Mouse (Mus musculus): ENCODE data around the gene Gm3839.

The Gm3839 gene

DNA sequence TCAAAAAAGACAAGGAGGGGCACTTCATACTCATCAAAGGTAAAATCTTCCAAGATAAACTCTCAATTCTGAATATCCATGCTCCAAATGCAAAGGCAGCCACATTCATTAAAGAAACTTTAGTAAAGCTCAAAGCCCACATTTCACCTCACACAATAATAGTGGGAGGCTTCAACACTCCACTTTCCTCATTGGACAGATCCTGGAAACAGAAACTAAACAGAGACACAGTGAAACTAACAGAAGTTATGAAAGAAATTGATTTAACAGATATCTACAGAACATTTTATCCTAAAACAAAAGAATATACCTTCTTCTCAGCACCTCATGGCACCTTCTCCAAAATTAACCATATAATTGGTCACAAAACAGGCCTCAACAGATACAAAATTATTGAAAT lies at the start of gene Gm3839:
Gene Gm3839 (minus strand): TSS at position 101 of the 400 bp plus-strand sequence.

DNA sequence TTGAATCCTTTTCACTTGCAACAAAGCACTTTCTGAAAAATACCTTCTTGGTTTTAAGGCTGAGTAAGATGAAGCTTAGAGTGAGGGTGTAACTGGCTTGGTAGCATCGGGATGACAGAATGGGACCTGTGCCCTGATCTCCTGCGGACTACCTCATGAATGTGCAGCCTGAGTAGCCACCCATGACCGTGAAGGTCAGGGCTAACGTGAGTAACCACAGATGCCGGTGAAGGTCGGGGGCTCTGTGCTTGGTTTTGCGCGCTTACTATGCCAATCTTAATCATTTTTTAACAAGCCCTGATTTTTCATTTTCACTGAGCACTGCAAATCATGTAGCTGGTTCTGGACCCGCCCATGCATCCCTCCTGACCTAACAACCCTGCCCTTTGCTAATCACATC lies 49.1 kb upstream of the Gm3839 start:
- 91% methylated on average over 9 of the region's 9 CpGs for WGBS

DNA sequence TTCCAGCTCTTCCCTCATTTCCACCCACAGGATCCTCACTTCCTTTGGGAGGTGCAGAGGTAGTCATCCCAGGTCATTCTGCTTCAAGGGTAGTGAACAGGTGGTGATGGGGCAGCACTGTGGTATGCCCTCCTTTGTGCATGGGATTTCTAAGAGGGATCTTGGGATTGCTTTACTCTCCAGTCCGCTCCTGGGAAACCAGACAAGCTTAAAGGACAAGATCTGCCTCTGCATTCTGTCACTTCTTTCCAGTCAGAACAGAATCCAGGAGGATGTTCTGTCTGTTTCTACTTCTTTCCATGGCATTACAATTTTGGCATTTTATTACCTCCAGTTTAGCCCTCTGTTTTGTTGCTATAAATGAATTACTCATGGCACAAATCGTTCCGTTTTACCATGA lies 21.3 kb upstream of the Gm3839 start:
- WGBS: 66% methylated on average over 3 of the region's 3 CpGs

DNA sequence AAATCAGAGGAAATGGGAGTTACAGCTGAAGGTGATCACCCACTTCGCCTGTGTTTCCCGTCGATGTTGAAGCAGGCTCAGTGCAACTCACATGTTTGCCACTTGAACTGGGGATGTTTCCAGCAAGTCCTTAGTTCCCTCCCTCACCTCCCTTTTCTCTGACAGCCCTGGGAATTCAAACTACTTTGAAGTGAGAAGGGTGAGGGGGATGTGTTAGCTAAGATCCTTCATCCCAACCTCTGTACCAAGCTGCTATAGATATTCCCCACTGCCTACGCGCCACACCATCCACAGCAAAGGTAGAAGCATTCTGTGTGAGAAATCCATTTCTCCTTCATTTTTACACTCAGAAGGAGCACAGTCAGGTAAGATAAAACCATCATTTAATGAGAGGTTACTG lies 18.7 kb upstream of the Gm3839 start:
- WGBS: 64% methylated on average over 5 of the region's 5 CpGs

DNA sequence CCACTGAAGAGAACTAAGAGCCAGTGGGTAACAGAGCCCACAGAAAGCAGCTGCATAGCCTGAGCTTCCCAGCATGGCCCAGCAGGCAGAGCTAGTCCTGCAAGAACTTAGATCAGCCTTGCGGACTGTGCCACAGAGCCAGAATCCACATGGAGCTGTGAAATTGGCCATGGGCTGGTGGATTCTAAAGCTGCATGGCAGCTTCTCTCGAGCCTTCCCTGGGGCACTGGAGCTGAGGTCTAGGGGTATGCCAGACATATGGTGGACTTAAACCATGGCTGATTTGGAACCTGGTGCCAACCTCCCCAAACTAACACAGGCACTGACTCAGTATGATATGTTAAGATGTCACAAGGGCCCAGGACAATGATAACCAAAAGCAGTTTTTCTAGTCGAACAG lies 10.4 kb downstream of the Gm3839 start:
- 85% methylated on average over 3 of the region's 3 CpGs for WGBS

DNA sequence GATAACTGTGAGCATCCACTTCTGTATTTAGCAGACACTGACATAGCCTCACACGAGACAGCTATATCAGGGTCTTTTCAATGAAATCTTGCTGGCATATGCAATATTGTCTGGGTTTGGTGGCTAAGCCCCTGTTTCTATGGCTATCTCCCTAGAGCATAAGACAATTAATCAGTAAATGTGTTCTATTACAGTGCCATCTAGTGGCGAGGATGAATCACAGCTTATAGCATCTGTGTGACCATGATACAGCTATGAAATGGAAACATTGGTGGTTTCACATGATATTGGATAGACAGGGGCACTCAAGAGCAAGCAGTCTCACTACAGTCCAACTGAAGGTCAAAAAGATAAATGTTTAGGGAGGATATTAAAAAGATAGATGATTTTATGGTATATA lies 26.5 kb downstream of the Gm3839 start:
- 54% methylated on average over 2 of the region's 2 CpGs for WGBS

DNA sequence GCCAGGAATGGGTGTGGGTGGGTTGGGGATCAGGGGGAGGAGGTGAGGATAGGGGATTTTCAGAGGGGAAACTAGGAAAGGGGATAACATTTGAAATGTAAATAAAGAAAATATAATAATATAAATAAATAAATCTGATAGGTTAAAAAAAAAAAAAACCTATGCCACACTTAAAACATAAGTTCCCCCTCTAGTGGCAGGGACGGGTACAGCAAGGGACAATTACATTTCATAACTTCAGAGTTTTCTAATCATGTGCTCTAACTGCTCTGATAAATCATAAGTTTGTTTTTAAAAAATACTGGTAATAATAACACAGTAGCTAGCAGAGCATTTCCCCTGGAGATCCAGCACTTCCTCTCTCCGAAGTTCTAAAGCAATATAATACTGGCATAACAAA lies 49.4 kb downstream of the Gm3839 start:
- WGBS: 36% methylated on average over 2 of the region's 2 CpGs

DNA sequence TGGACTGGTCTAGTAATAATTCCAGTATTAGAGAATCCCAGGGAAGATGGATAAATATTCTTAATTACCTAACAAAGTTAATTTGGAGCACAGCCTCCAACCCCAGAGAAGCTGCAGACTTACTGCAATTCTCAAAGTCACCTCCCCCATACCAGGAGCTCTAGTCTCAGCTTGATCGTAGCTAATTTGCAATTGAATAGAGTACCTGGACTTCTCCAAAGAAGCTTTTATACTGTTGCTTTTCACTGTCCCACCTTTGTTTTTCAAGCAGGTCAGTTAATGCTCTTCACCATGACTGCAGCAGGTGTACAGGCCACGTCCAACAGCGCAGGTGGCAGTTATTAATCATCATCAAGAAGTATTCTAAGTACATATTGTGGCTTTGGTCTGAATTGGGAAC lies 68.6 kb downstream of the Gm3839 start:
- WGBS: 86% methylated on average over 3 of the region's 3 CpGs

DNA sequence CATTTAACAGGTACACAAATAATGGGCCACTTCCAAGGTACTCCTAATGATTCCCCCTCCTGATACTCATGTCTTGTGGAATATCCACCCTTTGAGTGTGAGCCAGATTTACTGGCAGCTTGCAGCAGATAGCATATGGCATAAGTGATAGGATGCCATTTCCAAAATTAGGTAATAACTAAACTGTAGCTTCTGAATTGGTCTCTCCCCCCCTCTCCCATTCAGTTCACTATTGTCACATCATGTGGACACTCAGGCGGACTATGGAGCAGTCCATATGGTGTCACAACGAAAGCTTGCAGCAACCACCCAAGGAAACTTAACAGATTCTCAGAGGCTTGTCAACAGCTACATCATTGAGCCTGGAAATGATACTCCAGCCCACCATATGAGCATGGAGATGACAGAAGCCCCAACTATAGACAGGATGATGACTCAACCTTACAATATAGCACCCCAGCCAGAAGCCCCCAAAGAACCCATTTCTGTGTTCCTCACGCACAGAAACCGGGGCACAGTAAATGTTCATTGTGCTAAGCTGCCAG lies 99.3 kb downstream of the Gm3839 start:
- 69% methylated on average over 4 of the region's 4 CpGs for WGBS

DNA sequence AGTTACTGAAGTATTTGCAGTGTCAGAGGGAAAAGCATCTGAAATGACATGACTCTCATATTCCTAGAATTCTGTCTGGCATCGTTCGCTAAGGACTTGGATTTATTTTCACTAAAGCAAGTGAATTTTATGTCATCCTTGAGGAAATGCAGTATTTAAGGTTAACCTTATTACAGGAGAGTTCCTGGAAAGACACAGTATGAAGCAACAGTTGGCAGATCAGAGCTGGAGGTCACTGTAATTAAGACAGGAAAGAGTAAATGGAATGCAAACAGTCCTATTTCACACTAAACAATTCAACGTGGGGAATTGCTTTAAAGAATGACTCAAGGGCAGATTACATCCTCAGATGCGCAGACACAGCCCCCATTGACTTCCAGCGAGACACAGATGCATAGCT lies 112.0 kb downstream of the Gm3839 start:
- WGBS: 50% methylated on average over 5 of the region's 5 CpGs

DNA sequence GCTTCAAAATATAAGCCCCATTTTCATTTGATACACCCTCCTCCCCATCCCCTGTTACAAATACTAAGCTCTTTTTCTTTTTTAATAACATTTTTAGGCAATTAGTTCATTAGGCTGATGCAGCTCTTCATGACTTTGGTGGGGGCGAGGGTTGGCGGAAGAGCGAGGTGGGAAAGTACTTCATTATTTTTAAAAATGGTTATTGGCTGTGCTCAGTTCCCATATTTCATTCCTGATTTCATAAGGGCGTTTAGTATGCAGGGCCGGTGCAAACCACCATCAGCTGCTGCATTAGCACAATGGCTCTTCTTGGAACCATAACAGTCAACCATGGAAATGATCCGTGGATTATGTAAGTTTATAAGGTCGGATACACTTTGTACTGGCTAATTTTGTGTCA lies 124.4 kb downstream of the Gm3839 start:
- WGBS: 79% methylated on average over 7 of the region's 7 CpGs
